Mouse (Mus musculus): ENCODE measurements around the gene Zfp583. TPM values are rescaled to one million over a fixed set of nuclear protein-coding genes. Genes with fewer than 3 reads are reported as not detected.

The Zfp583 gene
- polyA plus RNA-seq, 1 experiment from 2014 or later = 10.8 TPM

GRCm38 (mm10) chr7:6283451-6284075, 47.5 kb downstream of the Zfp583 start:
- peak overlapping the region; percentile 49 for H3K4me3 ChIP-seq
- ATAC-seq (ENCODE audit: low FRiP score) = peak; percentile 68
- under 1% methylated on average over 23 of the region's 23 CpGs for WGBS
- no peaks in the 10 kb centered on the region for H3K27me3 ChIP-seq
- H3K4me2 ChIP-seq (replicated peaks) = peak overlapping the region; percentile 56
- peak overlapping the region; percentile 86 for H3K27ac ChIP-seq
- peak overlapping the region; percentile 68 for H3K9ac ChIP-seq
- no peaks in the 10 kb centered on the region for H3K36me3 ChIP-seq
- peaks cover 21% of the 10 kb centered on the region for H3K4me1 ChIP-seq
- no peaks in the 10 kb centered on the region for H3K9me3 ChIP-seq (replicated peaks)

GRCm38 (mm10) chr7:6282749-6283148, 48.3 kb downstream of the Zfp583 start:
- Histone ChIP-seq H3K4me3 (peak overlapping the region; percentile 49), H3K4me1 (peaks cover 13% of the 10 kb centered on the region), H3K27me3 (no peaks in the 10 kb centered on the region), H3K27ac (no peak overlapping the region), H3K36me3 (no peaks in the 10 kb centered on the region), H3K4me2 (replicated peaks) (peak overlapping the region; percentile 56), H3K9ac (peak overlapping the region; percentile 68), H3K9me3 (replicated peaks) (no peaks in the 10 kb centered on the region)
- ATAC-seq (ENCODE audit: low FRiP score) = no peak
- WGBS = 0% methylated on average over 1 of the region's 1 CpGs

GRCm38 (mm10) chr7:6277906-6278305, 53.2 kb downstream of the Zfp583 start:
- no peak for ATAC-seq (ENCODE audit: low FRiP score)
- H3K9ac ChIP-seq = no peak overlapping the region
- no peaks in the 10 kb centered on the region for H3K27me3 ChIP-seq
- no peaks in the 10 kb centered on the region for H3K4me1 ChIP-seq
- H3K36me3 ChIP-seq = no peaks in the 10 kb centered on the region
- no peak overlapping the region for H3K4me3 ChIP-seq
- no peak overlapping the region for H3K4me2 ChIP-seq (replicated peaks)
- H3K27ac ChIP-seq = no peak overlapping the region
- WGBS = 58% methylated on average over 3 of the region's 3 CpGs
- H3K9me3 ChIP-seq (replicated peaks) = no peaks in the 10 kb centered on the region

- Histone ChIP-seq H3K9me3 (replicated peaks) (no peaks in the 10 kb centered on the region), H3K27ac (no peak overlapping the region), H3K4me1 (no peaks in the 10 kb centered on the region), H3K4me3 (no peak overlapping the region), H3K36me3 (no peaks in the 10 kb centered on the region), H3K4me2 (replicated peaks) (no peak overlapping the region), H3K27me3 (no peaks in the 10 kb centered on the region), H3K9ac (no peak overlapping the region)
- WGBS = 65% methylated on average over 8 of the region's 8 CpGs
- ATAC-seq (ENCODE audit: low FRiP score) = no peak
Observed at GRCm38 (mm10) chr7:6265695-6266094, 65.4 kb downstream of the Zfp583 start.

Other genes with a start within 250 kb of the Zfp583 start
- 32.5 and 34.8 TPM in 2 replicates for gene Zfp787, start 175.3 kb downstream of the Zfp583 start, polyA plus RNA-seq (2016; fragmentation: Nextera tagmentation; extraction: Ambion mirVana)
- 79.0 and 83.6 TPM in 2 replicates for gene Zfp444, start 159.1 kb downstream of the Zfp583 start, polyA plus RNA-seq (2016; fragmentation: Nextera tagmentation; extraction: Ambion mirVana)
- gene Galp, start 134.2 kb downstream of the Zfp583 start, polyA plus RNA-seq (2016; fragmentation: Nextera tagmentation; extraction: Ambion mirVana) = not detected in 2 replicates
- gene Zscan5b, start 109.0 kb downstream of the Zfp583 start, polyA plus RNA-seq (2016; fragmentation: Nextera tagmentation; extraction: Ambion mirVana) = not detected in 2 replicates
- not detected in 2 replicates for gene Epp13, start 78.6 kb downstream of the Zfp583 start, polyA plus RNA-seq (2016; fragmentation: Nextera tagmentation; extraction: Ambion mirVana)
- gene Zfp667, start 44.7 kb downstream of the Zfp583 start, polyA plus RNA-seq (2016; fragmentation: Nextera tagmentation; extraction: Ambion mirVana) = 15.5 and 19.7 TPM in 2 replicates
- 4.8 and 5.4 TPM in 2 replicates for gene Gm3854, start 12.5 kb upstream of the Zfp583 start, polyA plus RNA-seq (2016; fragmentation: Nextera tagmentation; extraction: Ambion mirVana)
- 2.8 and 3.0 TPM in 2 replicates for gene Zfp78, start 32.0 kb upstream of the Zfp583 start, polyA plus RNA-seq (2016; fragmentation: Nextera tagmentation; extraction: Ambion mirVana)
- 15.9 and 16.4 TPM in 2 replicates for gene Zfp28, start 52.0 kb upstream of the Zfp583 start, polyA plus RNA-seq (2016; fragmentation: Nextera tagmentation; extraction: Ambion mirVana)
- 1.5 TPM in 2 replicates for gene Smim17, start 67.4 kb upstream of the Zfp583 start, polyA plus RNA-seq (2016; fragmentation: Nextera tagmentation; extraction: Ambion mirVana)
- not detected in 2 replicates for gene Gm20715, start 79.0 kb upstream of the Zfp583 start, polyA plus RNA-seq (2016; fragmentation: Nextera tagmentation; extraction: Ambion mirVana)
- not detected in 2 replicates for gene Olfr1344, start 107.4 kb upstream of the Zfp583 start, polyA plus RNA-seq (2016; fragmentation: Nextera tagmentation; extraction: Ambion mirVana)
- not detected in 2 replicates for gene Olfr1336, start 124.9 kb upstream of the Zfp583 start, polyA plus RNA-seq (2016; fragmentation: Nextera tagmentation; extraction: Ambion mirVana)
- not detected in 2 replicates for gene Olfr1346, start 135.8 kb upstream of the Zfp583 start, polyA plus RNA-seq (2016; fragmentation: Nextera tagmentation; extraction: Ambion mirVana)
- gene Olfr5, start 155.7 kb upstream of the Zfp583 start, polyA plus RNA-seq (2016; fragmentation: Nextera tagmentation; extraction: Ambion mirVana) = not detected in 2 replicates
- gene Olfr1347, start 168.5 kb upstream of the Zfp583 start, polyA plus RNA-seq (2016; fragmentation: Nextera tagmentation; extraction: Ambion mirVana) = not detected in 2 replicates
- gene Olfr1348, start 177.5 kb upstream of the Zfp583 start, polyA plus RNA-seq (2016; fragmentation: Nextera tagmentation; extraction: Ambion mirVana) = not detected in 2 replicates
- not detected in 2 replicates for gene Olfr1349, start 191.7 kb upstream of the Zfp583 start, polyA plus RNA-seq (2016; fragmentation: Nextera tagmentation; extraction: Ambion mirVana)
- not detected in 2 replicates for gene Olfr1350, start 233.6 kb upstream of the Zfp583 start, polyA plus RNA-seq (2016; fragmentation: Nextera tagmentation; extraction: Ambion mirVana)

Data from hindbrain, embryonic 12.5 days (tissue).